Mouse (Mus musculus) cortical plate, adult 2 months (tissue): ENCODE data around the gene Def8.

Experiments
- CTCF ChIP-seq: fragments of 200-500 bp; IDR thresholded peaks from 2 replicates; pipeline ENCODE4 v1.5.1; 2011; ENCODE audit warnings: mild to moderate bottlenecking, control low read depth, low read length; ENCODE audit not compliant: insufficient read depth; ENCODE audit errors: extremely low read depth
- POLR2A ChIP-seq: fragments of 200-500 bp; IDR thresholded peaks from 2 replicates; pipeline ENCODE4 v1.6.1; 2011; ENCODE audit warnings: mild to moderate bottlenecking, low read length, control low read depth; ENCODE audit not compliant: insufficient read depth; ENCODE audit errors: extremely low read depth

DNA sequence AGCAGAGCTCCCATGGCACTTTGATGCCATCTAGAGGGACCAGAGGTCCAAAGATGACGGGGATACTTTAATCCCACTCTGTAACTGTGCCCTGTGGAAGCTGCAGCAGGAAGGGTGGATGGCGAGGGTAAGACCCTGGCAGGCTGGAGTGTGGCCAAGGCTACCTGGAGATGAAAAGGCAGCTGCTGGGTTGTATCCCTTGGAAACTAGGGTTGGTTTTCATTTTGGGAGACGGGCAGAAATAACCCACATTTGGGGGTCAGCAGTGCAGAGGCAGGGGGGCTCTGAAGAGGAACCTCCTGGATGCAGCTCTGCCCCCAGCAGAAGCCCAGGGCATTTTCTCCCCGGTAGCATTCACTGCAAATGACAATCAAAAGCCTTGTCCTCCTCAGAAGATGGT, 81.9 kb downstream of the Def8 start:
- TF ChIP-seq POLR2A (no peak), CTCF (no peak)
